Mouse (Mus musculus) midbrain, embryonic 14.5 days (tissue): ENCODE measurements around the gene Ppp4r1. TPM values are rescaled to one million over a fixed set of nuclear protein-coding genes. Genes with fewer than 3 reads are reported as not detected.

Source experiments
- ATAC-seq: fragments of 200-750 bp; cut with Nextera tagmentation; 2 replicates; pipeline ENCODE4 v1.8.0; 2017; ENCODE audit warnings: moderate number of reproducible peaks, moderate library complexity; ENCODE audit not compliant: low FRiP score, low TSS enrichment
- DNase-seq: peaks from one replicate; pipeline ENCODE4 v3.0.0-alpha.2; 2015
- H3K27ac ChIP-seq: fragments of 300-500 bp; sonication (generic); replicated peaks from 2 replicates; pipeline ENCODE4 v1.5.1; 2014; ENCODE audit warnings: mild to moderate bottlenecking, low read depth, low read length, moderate library complexity
- H3K27me3 ChIP-seq: fragments of 300-500 bp; sonication (generic); 2 replicates; pipeline ENCODE4 v1.6.1; 2014; ENCODE audit warnings: low read length, control low read depth, mixed read lengths; ENCODE audit not compliant: control insufficient read depth, insufficient read depth
- H3K36me3 ChIP-seq: fragments of 300-500 bp; sonication (generic); 2 replicates; pipeline ENCODE4 v1.6.1; 2014; ENCODE audit warnings: low read length, control low read depth; ENCODE audit not compliant: control insufficient read depth, insufficient read depth
- H3K4me1 ChIP-seq: fragments of 300-500 bp; sonication (generic); 2 replicates; pipeline ENCODE4 v1.6.1; 2014; ENCODE audit warnings: mild to moderate bottlenecking, antibody characterized with exemption, low read length, control low read depth; ENCODE audit not compliant: control insufficient read depth, insufficient read depth
- H3K4me2 ChIP-seq: fragments of 300-500 bp; sonication (generic); 2 replicates; pipeline ENCODE4 v1.6.1; 2014; ENCODE audit warnings: mild to moderate bottlenecking, low read length, moderate library complexity
- H3K4me3 ChIP-seq: fragments of 300-500 bp; sonication (generic); replicated peaks from 2 replicates; pipeline ENCODE4 v1.5.1; 2014; ENCODE audit warnings: low read depth, low read length
- H3K9ac ChIP-seq: fragments of 300-500 bp; sonication (generic); replicated peaks from 2 replicates; pipeline ENCODE4 v1.6.1; 2014; ENCODE audit warnings: mild to moderate bottlenecking, low read length, moderate library complexity
- H3K9me3 ChIP-seq: fragments of 300-500 bp; sonication (generic); 2 replicates; pipeline ENCODE4 v1.6.1; 2016; ENCODE audit warnings: low read length, control low read depth, mixed read lengths; ENCODE audit not compliant: control insufficient read depth
- WGBS: fragments of 180-500 bp; shearing (Covaris S2); extraction: QIAGEN DNeasy Blood & Tissue Kit; methylation state at CpG from one replicate; pipeline ENCODE4 v1.1.7; 2014; 5-methylcytosine and 5-hydroxymethylcytosine counted together
- polyA plus RNA-seq: library from polyadenylated mRNA; unstranded; fragments of >200 nt; fragmentation: Nextera tagmentation; extraction: Ambion mirVana; gene quantifications from 2 replicates; pipeline ENCODE4 v1.2.1, GENCODE M21; 2014

The Ppp4r1 gene
- polyA plus RNA-seq, 1 experiment from 2014 or later: 54.0 TPM

GRCm38 (mm10) chr17:65877026-65877425, 94.7 kb downstream of the Ppp4r1 start:
- DNase-seq (no peak), ATAC-seq (no peak; the same call in 1 of the 2 replicates)
- Histone ChIP-seq H3K4me1 (peaks cover 4% of the 10 kb centered on the region; the same call in 1 of the 2 replicates), H3K27me3 (no peaks in the 10 kb centered on the region), H3K9me3 (no peaks in the 10 kb centered on the region), H3K4me3 (no peak overlapping the region), H3K27ac (no peak overlapping the region), H3K36me3 (no peaks in the 10 kb centered on the region), H3K9ac (no peak overlapping the region), H3K4me2 (no peak overlapping the region)
- 77% methylated on average over 6 of the region's 6 CpGs for WGBS

- ATAC-seq (peak; percentile 51), DNase-seq (peak; percentile 43)
- Histone ChIP-seq H3K4me2 (peak overlapping the region; percentile 95), H3K9ac (peak overlapping the region; percentile 83), H3K27ac (peak overlapping the region; percentile 92), H3K4me1 (peaks cover 22% of the 10 kb centered on the region), H3K9me3 (no peaks in the 10 kb centered on the region), H3K4me3 (peak overlapping the region; percentile 94), H3K36me3 (no peaks in the 10 kb centered on the region), H3K27me3 (no peaks in the 10 kb centered on the region)
- under 1% methylated on average over 56 of the region's 56 CpGs for WGBS
Measured at GRCm38 (mm10) chr17:65884061-65884669, 101.8 kb downstream of the Ppp4r1 start.

GRCm38 (mm10) chr17:65884691-65885397, 102.5 kb downstream of the Ppp4r1 start:
- peak; percentile 100 for ATAC-seq
- Histone ChIP-seq H3K36me3 (no peaks in the 10 kb centered on the region), H3K27me3 (no peaks in the 10 kb centered on the region), H3K9me3 (no peaks in the 10 kb centered on the region), H3K4me2 (peak overlapping the region; percentile 95), H3K27ac (peak overlapping the region; percentile 92), H3K4me1 (peaks cover 22% of the 10 kb centered on the region), H3K9ac (peak overlapping the region; percentile 83), H3K4me3 (peak overlapping the region; percentile 94)
- peak; percentile 100 for DNase-seq
- under 1% methylated on average over 67 of the region's 67 CpGs for WGBS

GRCm38 (mm10) chr17:65885398-65885696, 103.0 kb downstream of the Ppp4r1 start:
- DNase-seq (no peak), ATAC-seq (no peak)
- Histone ChIP-seq H3K9me3 (no peaks in the 10 kb centered on the region), H3K9ac (peak overlapping the region; percentile 65), H3K27me3 (no peaks in the 10 kb centered on the region), H3K4me3 (peak overlapping the region; percentile 94), H3K4me1 (peaks cover 22% of the 10 kb centered on the region), H3K4me2 (peak overlapping the region; percentile 95), H3K27ac (peak overlapping the region; percentile 92), H3K36me3 (no peaks in the 10 kb centered on the region)
- WGBS: 0% methylated on average over 11 of the region's 11 CpGs

- WGBS: 10% methylated on average over 14 of the region's 14 CpGs
Measured at GRCm38 (mm10) chr17:65885697-65886529, 103.5 kb downstream of the Ppp4r1 start, which contains the start of gene Ralbp1. Gene Ralbp1, minus strand, starts transcription at chr17:65885798.

GRCm38 (mm10) chr17:65886571-65886970, 104.2 kb downstream of the Ppp4r1 start:
- Histone ChIP-seq H3K27me3 (no peaks in the 10 kb centered on the region), H3K4me2 (peak overlapping the region; percentile 95), H3K27ac (peak overlapping the region; percentile 92), H3K9me3 (no peaks in the 10 kb centered on the region), H3K4me1 (peaks cover 22% of the 10 kb centered on the region), H3K9ac (peak overlapping the region; percentile 65; the same call in 1 of the 2 replicates), H3K36me3 (no peaks in the 10 kb centered on the region), H3K4me3 (peak overlapping the region; percentile 94)
- ATAC-seq: no peak
- 88% methylated on average over 9 of the region's 9 CpGs for WGBS
- no peak for DNase-seq

More at GRCm38 (mm10) chr17:65885697-65886529, 103.5 kb downstream of the Ppp4r1 start, which contains the start of gene Ralbp1:
- Histone ChIP-seq H3K9me3 (no peaks in the 10 kb centered on the region), H3K4me2 (peak within 1 kb of the TSS; percentile 95), H3K4me1 (peaks cover 22% of the 10 kb centered on the region), H3K27ac (peak within 1 kb of the TSS; percentile 92), H3K27me3 (no peaks in the 10 kb centered on the region), H3K4me3 (peak within 1 kb of the TSS; percentile 94), H3K9ac (peak within 1 kb of the TSS; percentile 83), H3K36me3 (no peaks in the 10 kb centered on the region)
- ATAC-seq: no peak
- peak; percentile 61 for DNase-seq

- no peak overlapping the region for H3K4me3 ChIP-seq
- no peak overlapping the region for H3K9ac ChIP-seq
- H3K36me3 ChIP-seq: no peaks in the 10 kb centered on the region
- WGBS: 90% methylated on average over 5 of the region's 5 CpGs
- no peak for ATAC-seq
- H3K4me1 ChIP-seq: peaks cover 7% of the 10 kb centered on the region
- H3K27me3 ChIP-seq: no peaks in the 10 kb centered on the region
- no peak overlapping the region for H3K27ac ChIP-seq
- H3K4me2 ChIP-seq: no peak overlapping the region
- no peaks in the 10 kb centered on the region for H3K9me3 ChIP-seq
- no peak for DNase-seq
Measured at GRCm38 (mm10) chr17:65889476-65889875, 107.1 kb downstream of the Ppp4r1 start.
